Mouse (Mus musculus) limb, embryonic 10.5 days (tissue): ENCODE data around the gene Limch1. TPM values are rescaled to one million over a fixed set of nuclear protein-coding genes. Genes with fewer than 3 reads are reported as not detected.

Source experiments
- DNase-seq: peaks from one replicate; pipeline ENCODE4 v3.0.0-alpha.2; 2017; ENCODE audit warnings: low spot score
- H3K27ac ChIP-seq: fragments of 300-500 bp; sonication (generic); 2 replicates; pipeline ENCODE4 v1.5.1; 2016; ENCODE audit warnings: mild to moderate bottlenecking
- H3K27me3 ChIP-seq: fragments of 300-500 bp; sonication (generic); 2 replicates; pipeline ENCODE4 v1.6.1; 2016; ENCODE audit warnings: low read depth, mild to moderate bottlenecking; ENCODE audit not compliant: poor library complexity, severe bottlenecking
- H3K36me3 ChIP-seq: fragments of 300-500 bp; sonication (generic); 2 replicates; pipeline ENCODE4 v1.6.1; 2016; ENCODE audit warnings: mild to moderate bottlenecking, moderate library complexity
- H3K4me1 ChIP-seq: fragments of 300-500 bp; sonication (generic); 2 replicates; pipeline ENCODE4 v1.6.1; 2016
- H3K4me3 ChIP-seq: fragments of 300-500 bp; sonication (generic); 2 replicates; pipeline ENCODE4 v1.5.1; 2016; ENCODE audit warnings: mild to moderate bottlenecking, moderate library complexity
- H3K9me3 ChIP-seq: fragments of 300-500 bp; sonication (generic); replicated peaks from 2 replicates; pipeline ENCODE4 v1.6.1; 2016; ENCODE audit warnings: mild to moderate bottlenecking
- WGBS: fragments of 180-500 bp; shearing (Covaris S2); methylation state at CpG from one replicate; pipeline ENCODE4 v1.1.7; 2016; 5-methylcytosine and 5-hydroxymethylcytosine counted together
- polyA plus RNA-seq: library from polyadenylated mRNA; unstranded; fragments of >200 nt; fragmentation: Nextera tagmentation; extraction: Ambion mirVana; gene quantifications from 2 replicates; pipeline ENCODE4 v1.2.1, GENCODE M21; 2016

Limch1 gene
- polyA plus RNA-seq: 21.8 and 28.9 TPM in 2 replicates

- peaks cover 44% of the 10 kb centered on the region for H3K27me3 ChIP-seq
- under 1% methylated on average over 50 of the region's 50 CpGs for WGBS
- no peaks in the 10 kb centered on the region for H3K9me3 ChIP-seq
- H3K36me3 ChIP-seq: no peaks in the 10 kb centered on the region
- DNase-seq: no peak
- peak within 1 kb of the TSS; percentile 71 for H3K4me3 ChIP-seq
- peaks cover 37% of the 10 kb centered on the region for H3K4me1 ChIP-seq
- H3K27ac ChIP-seq: peak within 1 kb of the TSS; percentile 77
Observed at GRCm38 (mm10) chr5:66745390-66745995, at the start of gene Limch1. Gene Limch1, plus strand, starts transcription at chr5:66745827.

- no peak overlapping the region for H3K4me3 ChIP-seq
- H3K36me3 ChIP-seq: no peaks in the 10 kb centered on the region
- no peaks in the 10 kb centered on the region for H3K9me3 ChIP-seq
- H3K27ac ChIP-seq: no peak overlapping the region
- H3K27me3 ChIP-seq: no peaks in the 10 kb centered on the region
- peaks cover 13% of the 10 kb centered on the region for H3K4me1 ChIP-seq
- peak; percentile 51 for DNase-seq
Observed at GRCm38 (mm10) chr5:66697119-66697518, 48.5 kb upstream of the Limch1 start.

GRCm38 (mm10) chr5:66699911-66700310 lies 45.7 kb upstream of the Limch1 start:
- no peaks in the 10 kb centered on the region for H3K9me3 ChIP-seq
- H3K4me1 ChIP-seq: peaks cover 20% of the 10 kb centered on the region
- peak; percentile 55 for DNase-seq
- no peak overlapping the region for H3K4me3 ChIP-seq
- peak overlapping the region; percentile 80 for H3K27ac ChIP-seq
- H3K36me3 ChIP-seq: no peaks in the 10 kb centered on the region
- 19% methylated on average over 6 of the region's 6 CpGs for WGBS
- no peaks in the 10 kb centered on the region for H3K27me3 ChIP-seq

GRCm38 (mm10) chr5:66701951-66702350 lies 43.7 kb upstream of the Limch1 start:
- Histone ChIP-seq H3K9me3 (no peaks in the 10 kb centered on the region), H3K27me3 (no peaks in the 10 kb centered on the region), H3K27ac (no peak overlapping the region), H3K4me3 (no peak overlapping the region), H3K36me3 (no peaks in the 10 kb centered on the region), H3K4me1 (peaks cover 20% of the 10 kb centered on the region)
- 94% methylated on average over 4 of the region's 4 CpGs for WGBS
- DNase-seq: no peak

GRCm38 (mm10) chr5:66703317-66704004 lies 42.2 kb upstream of the Limch1 start:
- no peaks in the 10 kb centered on the region for H3K9me3 ChIP-seq
- no peak overlapping the region for H3K4me3 ChIP-seq
- 33% methylated on average over 10 of the region's 10 CpGs for WGBS
- DNase-seq: no peak
- 0 out of 2 replicates have a peak overlapping the region, but pooled peaks have one; percentile 30 for H3K27ac ChIP-seq
- no peaks in the 10 kb centered on the region for H3K36me3 ChIP-seq
- H3K4me1 ChIP-seq: peaks cover 21% of the 10 kb centered on the region
- H3K27me3 ChIP-seq: no peaks in the 10 kb centered on the region

GRCm38 (mm10) chr5:66707859-66708258 lies 37.8 kb upstream of the Limch1 start:
- Histone ChIP-seq H3K36me3 (no peaks in the 10 kb centered on the region), H3K27me3 (no peaks in the 10 kb centered on the region), H3K4me1 (peaks cover 16% of the 10 kb centered on the region), H3K27ac (no peak overlapping the region), H3K4me3 (no peak overlapping the region), H3K9me3 (no peaks in the 10 kb centered on the region)
- no peak for DNase-seq
- 83% methylated on average over 5 of the region's 5 CpGs for WGBS

- 35% methylated on average over 4 of the region's 4 CpGs for WGBS
Observed at GRCm38 (mm10) chr5:66710445-66711019, 35.1 kb upstream of the Limch1 start.

GRCm38 (mm10) chr5:66712801-66713200 lies 32.8 kb upstream of the Limch1 start:
- Histone ChIP-seq H3K9me3 (no peaks in the 10 kb centered on the region), H3K36me3 (no peaks in the 10 kb centered on the region), H3K4me3 (no peak overlapping the region), H3K27ac (peak overlapping the region; percentile 51; the same call in 1 of the 2 replicates), H3K4me1 (peaks cover 14% of the 10 kb centered on the region), H3K27me3 (no peaks in the 10 kb centered on the region)
- 75% methylated on average over 6 of the region's 6 CpGs for WGBS
- no peak for DNase-seq

More at GRCm38 (mm10) chr5:66710445-66711019, 35.1 kb upstream of the Limch1 start:
- no peaks in the 10 kb centered on the region for H3K27me3 ChIP-seq
- no peaks in the 10 kb centered on the region for H3K36me3 ChIP-seq
- H3K9me3 ChIP-seq: no peaks in the 10 kb centered on the region
- no peak overlapping the region for H3K4me3 ChIP-seq
- no peak for DNase-seq
- no peak overlapping the region for H3K27ac ChIP-seq
- peaks cover 12% of the 10 kb centered on the region; the same call in 1 of the 2 replicates for H3K4me1 ChIP-seq

- 73% methylated on average over 4 of the region's 4 CpGs for WGBS
- H3K27me3 ChIP-seq: no peaks in the 10 kb centered on the region
- H3K9me3 ChIP-seq: no peaks in the 10 kb centered on the region
- no peak overlapping the region for H3K27ac ChIP-seq
- H3K4me3 ChIP-seq: no peak overlapping the region
- no peak for DNase-seq
- H3K36me3 ChIP-seq: no peaks in the 10 kb centered on the region
- H3K4me1 ChIP-seq: peaks cover 22% of the 10 kb centered on the region
Observed at GRCm38 (mm10) chr5:66715498-66715931, 30.1 kb upstream of the Limch1 start.

- 73% methylated on average over 4 of the region's 4 CpGs for WGBS
- no peaks in the 10 kb centered on the region for H3K36me3 ChIP-seq
- DNase-seq: no peak
- no peaks in the 10 kb centered on the region for H3K27me3 ChIP-seq
- H3K4me1 ChIP-seq: peaks cover 29% of the 10 kb centered on the region
- H3K4me3 ChIP-seq: no peak overlapping the region
- H3K9me3 ChIP-seq: no peaks in the 10 kb centered on the region
- H3K27ac ChIP-seq: no peak overlapping the region
Observed at GRCm38 (mm10) chr5:66717931-66718330, 27.7 kb upstream of the Limch1 start.

- Histone ChIP-seq H3K36me3 (no peaks in the 10 kb centered on the region), H3K4me1 (peaks cover 30% of the 10 kb centered on the region), H3K9me3 (no peaks in the 10 kb centered on the region), H3K27ac (no peak overlapping the region), H3K4me3 (no peak overlapping the region), H3K27me3 (no peaks in the 10 kb centered on the region)
- WGBS: 65% methylated on average over 3 of the region's 3 CpGs
- DNase-seq: no peak
Observed at GRCm38 (mm10) chr5:66718413-66718812, 27.2 kb upstream of the Limch1 start.

GRCm38 (mm10) chr5:66718880-66719279 lies 26.7 kb upstream of the Limch1 start:
- no peaks in the 10 kb centered on the region for H3K27me3 ChIP-seq
- H3K4me3 ChIP-seq: no peak overlapping the region
- 72% methylated on average over 7 of the region's 7 CpGs for WGBS
- DNase-seq: no peak
- peaks cover 30% of the 10 kb centered on the region for H3K4me1 ChIP-seq
- H3K9me3 ChIP-seq: no peaks in the 10 kb centered on the region
- no peaks in the 10 kb centered on the region for H3K36me3 ChIP-seq
- H3K27ac ChIP-seq: no peak overlapping the region

- no peaks in the 10 kb centered on the region for H3K36me3 ChIP-seq
- H3K27ac ChIP-seq: no peak overlapping the region
- H3K4me3 ChIP-seq: no peak overlapping the region
- H3K9me3 ChIP-seq: no peaks in the 10 kb centered on the region
- H3K27me3 ChIP-seq: no peaks in the 10 kb centered on the region
- WGBS: 30% methylated on average over 5 of the region's 5 CpGs
- H3K4me1 ChIP-seq: peaks cover 30% of the 10 kb centered on the region
- DNase-seq: no peak
Observed at GRCm38 (mm10) chr5:66720921-66721320, 24.7 kb upstream of the Limch1 start.
